Mouse (Mus musculus): ENCODE results near the gene D11Wsu47e. TPM values are rescaled to one million over a fixed set of nuclear protein-coding genes. Genes with fewer than 3 reads are reported as not detected.
A peak's percentile ranks its signal among the peaks of the same experiment; 100 is the strongest.

The D11Wsu47e gene
- polyA plus RNA-seq, 2 experiments: 7.8 to 8.0 TPM

DNA sequence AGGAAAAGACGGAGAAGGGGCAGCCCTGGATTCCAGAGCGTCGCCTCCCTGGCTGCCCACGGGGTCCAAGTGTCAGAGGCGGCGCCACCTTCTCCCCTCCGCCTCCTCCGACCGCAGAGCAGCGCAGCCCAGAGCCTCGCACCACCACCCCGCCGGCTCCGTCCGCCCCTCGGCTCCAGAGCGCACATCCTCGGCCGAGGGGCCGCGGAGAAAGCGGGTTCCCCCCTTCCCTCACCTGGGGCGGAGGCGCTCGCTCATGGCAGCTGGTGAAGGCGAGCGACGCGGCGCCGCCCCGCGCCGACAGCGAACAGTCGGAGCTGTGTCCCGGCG, 620 bp upstream of the D11Wsu47e start:
- WGBS (ENCODE audit: insufficient replicate concordance): under 1% methylated on average over 34 of the region's 38 CpGs
- peak overlapping the region; percentile 91 to 92 for H3K4me3 ChIP-seq (ENCODE audit: insufficient read depth in 1 of 2, low read depth in 2 of 2, low read length in 2 of 2)
- peaks cover 34 to 40% of the 10 kb centered on the region in 2 experiments for H3K4me1 ChIP-seq (replicated peaks; ENCODE audit: control insufficient read depth in 2 of 2, insufficient read depth in 2 of 2, low read length in 1 of 2)
- H3K4me2 ChIP-seq (ENCODE audit: low read depth): peak overlapping the region; percentile 92
- peaks cover 7% of the 10 kb centered on the region for H3K36me3 ChIP-seq (replicated peaks; ENCODE audit: control insufficient read depth, insufficient read depth, low read depth)
- H3K9ac ChIP-seq (replicated peaks): peak overlapping the region; percentile 96
- ATAC-seq (ENCODE audit: insufficient read depth) (no peak), DNase-seq (ENCODE audit: low read depth in 3 of 3, low spot score in 3 of 3) (no peak)
- H3K27me3 ChIP-seq (ENCODE audit: control insufficient read depth, insufficient read depth, low read length): no peaks in the 10 kb centered on the region
- no peaks in the 10 kb centered on the region for H3K9me3 ChIP-seq (ENCODE audit: control insufficient read depth, low read length)
- TF ChIP-seq CTCF (IDR thresholded peaks at IDR 0.05; ENCODE audit: low read depth) (no peak), EP300 (IDR thresholded peaks at IDR 0.05; ENCODE audit: low read depth) (no peak)
- peak overlapping the region; percentile 99 for H3K27ac ChIP-seq

DNA sequence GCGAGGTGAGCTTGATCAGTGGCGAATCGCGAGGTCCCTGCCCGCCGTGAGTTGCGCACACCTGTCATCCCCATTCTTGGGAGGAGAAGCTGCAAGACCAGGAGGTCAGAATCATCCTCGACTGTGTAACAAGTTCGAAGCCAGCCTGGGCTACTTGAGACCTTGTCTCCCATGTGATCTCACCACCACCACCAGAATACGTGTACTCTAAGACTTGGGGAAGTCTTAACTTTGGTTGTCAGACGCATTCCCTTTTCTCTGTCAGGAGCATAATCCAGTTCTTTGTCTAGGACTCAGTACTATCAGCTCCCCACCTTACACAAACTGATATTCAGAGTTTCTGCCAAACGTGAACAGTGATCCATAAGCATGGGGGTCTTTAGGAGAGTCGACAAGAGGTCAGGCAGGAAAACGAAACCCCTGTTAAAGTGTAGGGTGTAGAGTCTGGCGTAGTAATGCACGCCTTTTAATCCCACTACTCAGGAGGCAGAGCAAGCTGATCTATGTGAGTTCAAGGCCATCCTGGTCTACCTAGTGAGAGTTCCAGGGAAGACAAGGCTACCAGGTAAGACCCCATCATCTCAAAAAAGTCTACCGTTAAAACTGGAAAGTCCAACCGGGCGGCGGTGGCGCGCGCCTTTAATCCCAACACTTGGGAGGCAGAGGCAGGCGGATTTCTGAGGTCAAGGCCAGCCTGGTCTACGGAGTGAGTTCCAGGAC, 655 bp downstream of the D11Wsu47e start:
- peak overlapping the region; percentile 29 for H3K27ac ChIP-seq
- H3K4me2 ChIP-seq (ENCODE audit: low read depth): peak overlapping the region; percentile 92
- peaks cover 27 to 36% of the 10 kb centered on the region in 2 experiments for H3K4me1 ChIP-seq (replicated peaks; ENCODE audit: control insufficient read depth in 2 of 2, insufficient read depth in 2 of 2, low read length in 1 of 2)
- H3K9ac ChIP-seq (replicated peaks): peak overlapping the region; percentile 77
- no peak for ATAC-seq (ENCODE audit: insufficient read depth)
- no peak for DNase-seq (ENCODE audit: low read depth in 3 of 3, low spot score in 3 of 3)
- H3K4me3 ChIP-seq (ENCODE audit: insufficient read depth in 1 of 2, low read depth in 2 of 2, low read length in 2 of 2): peak overlapping the region; percentile 72 to 92
- no peak for TF ChIP-seq EP300 (IDR thresholded peaks at IDR 0.05; ENCODE audit: low read depth)
- 0 out of 2 replicates have a peak, but pooled peaks have one; percentile 15 for TF ChIP-seq CTCF (IDR thresholded peaks at IDR 0.05; ENCODE audit: low read depth)
- WGBS (ENCODE audit: insufficient replicate concordance): 36% methylated on average over 25 of the region's 25 CpGs
- H3K9me3 ChIP-seq (ENCODE audit: control insufficient read depth, low read length): no peaks in the 10 kb centered on the region
- H3K36me3 ChIP-seq (replicated peaks; ENCODE audit: control insufficient read depth, insufficient read depth, low read depth): peaks cover 18% of the 10 kb centered on the region
- no peaks in the 10 kb centered on the region for H3K27me3 ChIP-seq (ENCODE audit: control insufficient read depth, insufficient read depth, low read length)

- no peak overlapping the region for H3K9ac ChIP-seq (replicated peaks)
These were observed 2.8 kb downstream of the D11Wsu47e start for GRCm38 (mm10) chr11:113687031-113687430.

GRCm38 (mm10) chr11:113690506-113690905, 6.3 kb downstream of the D11Wsu47e start:
- H3K4me3 ChIP-seq (ENCODE audit: insufficient read depth in 1 of 2, low read depth in 2 of 2, low read length in 2 of 2): no peak overlapping the region
- H3K27ac ChIP-seq: no peak overlapping the region
- H3K9me3 ChIP-seq (ENCODE audit: control insufficient read depth, low read length): no peaks in the 10 kb centered on the region
- peaks cover 0 to 3% of the 10 kb centered on the region in 2 experiments; a peak in 3 of 4 replicates for H3K4me1 ChIP-seq (replicated peaks; ENCODE audit: control insufficient read depth in 2 of 2, insufficient read depth in 2 of 2, low read length in 1 of 2)
- H3K36me3 ChIP-seq (replicated peaks; ENCODE audit: control insufficient read depth, insufficient read depth, low read depth): peaks cover 29% of the 10 kb centered on the region
- WGBS (ENCODE audit: insufficient replicate concordance): 82% methylated on average over 12 of the region's 12 CpGs
- H3K9ac ChIP-seq (replicated peaks): no peak overlapping the region
- no peak for ATAC-seq (ENCODE audit: insufficient read depth)
- TF ChIP-seq EP300 (IDR thresholded peaks at IDR 0.05; ENCODE audit: low read depth): no peak
- no peak for TF ChIP-seq CTCF (IDR thresholded peaks at IDR 0.05; ENCODE audit: low read depth)
- no peak overlapping the region for H3K4me2 ChIP-seq (ENCODE audit: low read depth)
- H3K27me3 ChIP-seq (ENCODE audit: control insufficient read depth, insufficient read depth, low read length): no peaks in the 10 kb centered on the region
- no peak for DNase-seq (ENCODE audit: low read depth in 3 of 3, low spot score in 3 of 3)

More at GRCm38 (mm10) chr11:113687031-113687430, 2.8 kb downstream of the D11Wsu47e start:
- no peaks in the 10 kb centered on the region for H3K9me3 ChIP-seq (ENCODE audit: control insufficient read depth, low read length)
- no peak overlapping the region for H3K27ac ChIP-seq
- H3K27me3 ChIP-seq (ENCODE audit: control insufficient read depth, insufficient read depth, low read length): no peaks in the 10 kb centered on the region
- no peak overlapping the region for H3K4me2 ChIP-seq (ENCODE audit: low read depth)
- H3K36me3 ChIP-seq (replicated peaks; ENCODE audit: control insufficient read depth, insufficient read depth, low read depth): peaks cover 22% of the 10 kb centered on the region
- H3K4me1 ChIP-seq (replicated peaks; ENCODE audit: control insufficient read depth in 2 of 2, insufficient read depth in 2 of 2, low read length in 1 of 2): peaks cover 8 to 17% of the 10 kb centered on the region in 2 experiments
- H3K4me3 ChIP-seq (ENCODE audit: insufficient read depth in 1 of 2, low read depth in 2 of 2, low read length in 2 of 2): no peak overlapping the region
- TF ChIP-seq CTCF (IDR thresholded peaks at IDR 0.05; ENCODE audit: low read depth) (no peak), EP300 (IDR thresholded peaks at IDR 0.05; ENCODE audit: low read depth) (no peak)
- WGBS (ENCODE audit: insufficient replicate concordance): 82% methylated on average over 2 of the region's 2 CpGs
- DNase-seq (ENCODE audit: low read depth in 3 of 3, low spot score in 3 of 3): no peak
- no peak for ATAC-seq (ENCODE audit: insufficient read depth)

DNA sequence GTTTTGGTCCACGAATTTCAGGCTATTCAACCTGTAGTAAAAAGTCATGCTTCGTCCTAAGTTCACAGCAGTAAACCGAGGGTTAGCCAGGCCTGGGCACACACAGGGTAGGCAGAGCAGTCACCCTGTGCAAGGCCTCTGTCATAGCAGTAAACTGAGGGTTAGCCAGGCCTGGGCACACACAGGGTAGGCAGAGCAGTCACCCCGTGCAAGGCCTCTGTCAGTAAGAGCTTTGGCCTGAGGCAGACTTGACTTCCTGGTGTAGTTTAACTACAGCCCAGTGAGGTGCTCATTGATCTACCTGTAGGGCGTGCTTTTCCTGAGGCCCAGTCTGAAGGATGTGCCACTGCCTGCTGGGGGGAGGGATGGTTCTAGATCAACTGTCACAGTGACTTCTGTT, 7.1 kb downstream of the D11Wsu47e start:
- no peak for ATAC-seq (ENCODE audit: insufficient read depth)

More for the DNA sequence above, 7.1 kb downstream of the D11Wsu47e start:
- Histone ChIP-seq H3K4me3 (ENCODE audit: insufficient read depth in 1 of 2, low read depth in 2 of 2, low read length in 2 of 2) (no peak overlapping the region), H3K36me3 (replicated peaks; ENCODE audit: control insufficient read depth, insufficient read depth, low read depth) (peaks cover 29% of the 10 kb centered on the region), H3K9me3 (ENCODE audit: control insufficient read depth, low read length) (no peaks in the 10 kb centered on the region), H3K27ac (no peak overlapping the region), H3K4me2 (ENCODE audit: low read depth) (no peak overlapping the region), H3K9ac (replicated peaks) (no peak overlapping the region), H3K27me3 (ENCODE audit: control insufficient read depth, insufficient read depth, low read length) (no peaks in the 10 kb centered on the region), H3K4me1 (replicated peaks; ENCODE audit: control insufficient read depth in 2 of 2, insufficient read depth in 2 of 2, low read length in 1 of 2) (no peaks in the 10 kb centered on the region; a peak in 1 of 4 replicates)
- TF ChIP-seq CTCF (IDR thresholded peaks at IDR 0.05; ENCODE audit: low read depth) (no peak), EP300 (IDR thresholded peaks at IDR 0.05; ENCODE audit: low read depth) (no peak)
- 72% methylated on average over 5 of the region's 5 CpGs for WGBS (ENCODE audit: insufficient replicate concordance)
- DNase-seq (ENCODE audit: low read depth in 3 of 3, low spot score in 3 of 3): no peak

All from liver, embryonic 14.5 days (tissue).